Mouse (Mus musculus): ENCODE measurements around the gene Sox6. TPM values are rescaled to one million over a fixed set of nuclear protein-coding genes. Genes with fewer than 3 reads are reported as not detected.

Sox6 gene
- polyA plus RNA-seq, 1 experiment from 2014 or later = 37.5 TPM

- no peak overlapping the region for H3K9ac ChIP-seq (ENCODE audit: low read length)
- H3K4me2 ChIP-seq (ENCODE audit: low read depth, low read length) = no peak overlapping the region
- no peak overlapping the region for H3K4me3 ChIP-seq (replicated peaks; ENCODE audit: low read length)
- no peaks in the 10 kb centered on the region for H3K27me3 ChIP-seq (ENCODE audit: control insufficient read depth, insufficient read depth, low read length)
- peaks cover 6% of the 10 kb centered on the region; the same call in 1 of the 2 replicates for H3K4me1 ChIP-seq (ENCODE audit: control insufficient read depth, insufficient read depth, low read length)
- H3K36me3 ChIP-seq (ENCODE audit: control insufficient read depth, insufficient read depth, low read length) = no peaks in the 10 kb centered on the region
- H3K27ac ChIP-seq (ENCODE audit: low read length) = no peak overlapping the region
- no peaks in the 10 kb centered on the region for H3K9me3 ChIP-seq (replicated peaks; ENCODE audit: control insufficient read depth, low read length)
- WGBS = 73% methylated on average over 9 of the region's 9 CpGs
- no peak for ATAC-seq (ENCODE audit: insufficient read depth, low FRiP score)
These were observed 376.5 kb downstream of the Sox6 start for GRCm38 (mm10) chr7:115662121-115662520.

- no peak overlapping the region for H3K4me3 ChIP-seq (replicated peaks; ENCODE audit: low read length)
- no peak overlapping the region for H3K4me2 ChIP-seq (ENCODE audit: low read depth, low read length)
- no peaks in the 10 kb centered on the region for H3K9me3 ChIP-seq (replicated peaks; ENCODE audit: control insufficient read depth, low read length)
- no peaks in the 10 kb centered on the region for H3K27me3 ChIP-seq (ENCODE audit: control insufficient read depth, insufficient read depth, low read length)
- no peak for ATAC-seq (ENCODE audit: insufficient read depth, low FRiP score)
- no peaks in the 10 kb centered on the region for H3K4me1 ChIP-seq (ENCODE audit: control insufficient read depth, insufficient read depth, low read length)
- H3K27ac ChIP-seq (ENCODE audit: low read length) = no peak overlapping the region
- H3K36me3 ChIP-seq (ENCODE audit: control insufficient read depth, insufficient read depth, low read length) = no peaks in the 10 kb centered on the region
- no peak overlapping the region for H3K9ac ChIP-seq (ENCODE audit: low read length)
These were observed 391.9 kb downstream of the Sox6 start for GRCm38 (mm10) chr7:115646696-115647095.

- Histone ChIP-seq H3K36me3 (ENCODE audit: control insufficient read depth, insufficient read depth, low read length) (no peaks in the 10 kb centered on the region), H3K9ac (ENCODE audit: low read length) (no peak overlapping the region), H3K4me3 (replicated peaks; ENCODE audit: low read length) (no peak overlapping the region), H3K27ac (ENCODE audit: low read length) (no peak overlapping the region), H3K4me2 (ENCODE audit: low read depth, low read length) (no peak overlapping the region), H3K9me3 (replicated peaks; ENCODE audit: control insufficient read depth, low read length) (no peaks in the 10 kb centered on the region), H3K27me3 (ENCODE audit: control insufficient read depth, insufficient read depth, low read length) (no peaks in the 10 kb centered on the region), H3K4me1 (ENCODE audit: control insufficient read depth, insufficient read depth, low read length) (no peaks in the 10 kb centered on the region)
- 34% methylated on average over 5 of the region's 5 CpGs for WGBS
- no peak for ATAC-seq (ENCODE audit: insufficient read depth, low FRiP score)
These were observed 392.6 kb downstream of the Sox6 start for GRCm38 (mm10) chr7:115645971-115646447.

- H3K9ac ChIP-seq (ENCODE audit: low read length) = no peak overlapping the region
- no peaks in the 10 kb centered on the region for H3K9me3 ChIP-seq (replicated peaks; ENCODE audit: control insufficient read depth, low read length)
- no peaks in the 10 kb centered on the region for H3K27me3 ChIP-seq (ENCODE audit: control insufficient read depth, insufficient read depth, low read length)
- H3K4me3 ChIP-seq (replicated peaks; ENCODE audit: low read length) = no peak overlapping the region
- no peaks in the 10 kb centered on the region for H3K4me1 ChIP-seq (ENCODE audit: control insufficient read depth, insufficient read depth, low read length)
- H3K36me3 ChIP-seq (ENCODE audit: control insufficient read depth, insufficient read depth, low read length) = no peaks in the 10 kb centered on the region
- no peak for ATAC-seq (ENCODE audit: insufficient read depth, low FRiP score)
- H3K27ac ChIP-seq (ENCODE audit: low read length) = no peak overlapping the region
- no peak overlapping the region for H3K4me2 ChIP-seq (ENCODE audit: low read depth, low read length)
- whole genome bisulfite sequencing = 78% methylated on average over 1 of the region's 1 CpGs
These were observed 393.2 kb downstream of the Sox6 start for GRCm38 (mm10) chr7:115645272-115645970.

- peaks cover 6% of the 10 kb centered on the region for H3K4me1 ChIP-seq (ENCODE audit: control insufficient read depth, insufficient read depth, low read length)
- 82% methylated on average over 3 of the region's 3 CpGs for WGBS
- H3K27ac ChIP-seq (ENCODE audit: low read length) = no peak overlapping the region
- no peaks in the 10 kb centered on the region for H3K27me3 ChIP-seq (ENCODE audit: control insufficient read depth, insufficient read depth, low read length)
- H3K36me3 ChIP-seq (ENCODE audit: control insufficient read depth, insufficient read depth, low read length) = no peaks in the 10 kb centered on the region
- no peak for ATAC-seq (ENCODE audit: insufficient read depth, low FRiP score)
- H3K4me3 ChIP-seq (replicated peaks; ENCODE audit: low read length) = no peak overlapping the region
- no peak overlapping the region for H3K4me2 ChIP-seq (ENCODE audit: low read depth, low read length)
- no peaks in the 10 kb centered on the region for H3K9me3 ChIP-seq (replicated peaks; ENCODE audit: control insufficient read depth, low read length)
- H3K9ac ChIP-seq (ENCODE audit: low read length) = no peak overlapping the region
These were observed 407.9 kb downstream of the Sox6 start for GRCm38 (mm10) chr7:115630691-115631090.

GRCm38 (mm10) chr7:115630287-115630686, 408.3 kb downstream of the Sox6 start:
- Histone ChIP-seq H3K4me2 (ENCODE audit: low read depth, low read length) (no peak overlapping the region), H3K9me3 (replicated peaks; ENCODE audit: control insufficient read depth, low read length) (no peaks in the 10 kb centered on the region), H3K4me3 (replicated peaks; ENCODE audit: low read length) (no peak overlapping the region), H3K27me3 (ENCODE audit: control insufficient read depth, insufficient read depth, low read length) (no peaks in the 10 kb centered on the region), H3K27ac (ENCODE audit: low read length) (no peak overlapping the region), H3K36me3 (ENCODE audit: control insufficient read depth, insufficient read depth, low read length) (no peaks in the 10 kb centered on the region), H3K9ac (ENCODE audit: low read length) (no peak overlapping the region), H3K4me1 (ENCODE audit: control insufficient read depth, insufficient read depth, low read length) (peaks cover 10% of the 10 kb centered on the region)
- ATAC-seq (ENCODE audit: insufficient read depth, low FRiP score) = no peak
- WGBS = 69% methylated on average over 4 of the region's 4 CpGs

GRCm38 (mm10) chr7:115628766-115629165, 409.8 kb downstream of the Sox6 start:
- Histone ChIP-seq H3K27ac (ENCODE audit: low read length) (no peak overlapping the region), H3K9ac (ENCODE audit: low read length) (no peak overlapping the region), H3K4me3 (replicated peaks; ENCODE audit: low read length) (no peak overlapping the region), H3K4me1 (ENCODE audit: control insufficient read depth, insufficient read depth, low read length) (peaks cover 25% of the 10 kb centered on the region), H3K36me3 (ENCODE audit: control insufficient read depth, insufficient read depth, low read length) (no peaks in the 10 kb centered on the region), H3K9me3 (replicated peaks; ENCODE audit: control insufficient read depth, low read length) (no peaks in the 10 kb centered on the region), H3K4me2 (ENCODE audit: low read depth, low read length) (no peak overlapping the region), H3K27me3 (ENCODE audit: control insufficient read depth, insufficient read depth, low read length) (no peaks in the 10 kb centered on the region)
- 86% methylated on average over 1 of the region's 1 CpGs for WGBS
- ATAC-seq (ENCODE audit: insufficient read depth, low FRiP score) = no peak

GRCm38 (mm10) chr7:115625956-115626355, 412.6 kb downstream of the Sox6 start:
- no peak for ATAC-seq (ENCODE audit: insufficient read depth, low FRiP score)

GRCm38 (mm10) chr7:115624907-115625552, 413.6 kb downstream of the Sox6 start:
- peak; percentile 40 for ATAC-seq (ENCODE audit: insufficient read depth, low FRiP score)

More at GRCm38 (mm10) chr7:115625956-115626355, 412.6 kb downstream of the Sox6 start:
- Histone ChIP-seq H3K36me3 (ENCODE audit: control insufficient read depth, insufficient read depth, low read length) (no peaks in the 10 kb centered on the region), H3K27me3 (ENCODE audit: control insufficient read depth, insufficient read depth, low read length) (no peaks in the 10 kb centered on the region), H3K27ac (ENCODE audit: low read length) (no peak overlapping the region), H3K4me2 (ENCODE audit: low read depth, low read length) (no peak overlapping the region), H3K4me3 (replicated peaks; ENCODE audit: low read length) (no peak overlapping the region), H3K9ac (ENCODE audit: low read length) (no peak overlapping the region), H3K9me3 (replicated peaks; ENCODE audit: control insufficient read depth, low read length) (no peaks in the 10 kb centered on the region), H3K4me1 (ENCODE audit: control insufficient read depth, insufficient read depth, low read length) (peaks cover 27% of the 10 kb centered on the region)
- WGBS = 53% methylated on average over 4 of the region's 4 CpGs

More at GRCm38 (mm10) chr7:115624907-115625552, 413.6 kb downstream of the Sox6 start:
- Histone ChIP-seq H3K4me1 (ENCODE audit: control insufficient read depth, insufficient read depth, low read length) (peaks cover 27% of the 10 kb centered on the region), H3K4me3 (replicated peaks; ENCODE audit: low read length) (no peak overlapping the region), H3K36me3 (ENCODE audit: control insufficient read depth, insufficient read depth, low read length) (no peaks in the 10 kb centered on the region), H3K4me2 (ENCODE audit: low read depth, low read length) (no peak overlapping the region), H3K9ac (ENCODE audit: low read length) (no peak overlapping the region), H3K27me3 (ENCODE audit: control insufficient read depth, insufficient read depth, low read length) (no peaks in the 10 kb centered on the region), H3K9me3 (replicated peaks; ENCODE audit: control insufficient read depth, low read length) (no peaks in the 10 kb centered on the region), H3K27ac (ENCODE audit: low read length) (0 out of 2 replicates have a peak overlapping the region, but pooled peaks have one; percentile 14)
- 15% methylated on average over 8 of the region's 8 CpGs for WGBS

All from stomach, embryonic 16.5 days (tissue).